Mouse (Mus musculus) monocyte, adult 2 months (primary cell): Measurements from ENCODE around the gene D5Ertd579e.

Experiments used
- DNase-seq, 2 experiments: peaks; one replicate each; pipeline ENCODE4 v3.0.0; 2022; ENCODE audit warnings: low spot score in 2 of 2, low read depth in 1 of 2

D5Ertd579e gene

DNA sequence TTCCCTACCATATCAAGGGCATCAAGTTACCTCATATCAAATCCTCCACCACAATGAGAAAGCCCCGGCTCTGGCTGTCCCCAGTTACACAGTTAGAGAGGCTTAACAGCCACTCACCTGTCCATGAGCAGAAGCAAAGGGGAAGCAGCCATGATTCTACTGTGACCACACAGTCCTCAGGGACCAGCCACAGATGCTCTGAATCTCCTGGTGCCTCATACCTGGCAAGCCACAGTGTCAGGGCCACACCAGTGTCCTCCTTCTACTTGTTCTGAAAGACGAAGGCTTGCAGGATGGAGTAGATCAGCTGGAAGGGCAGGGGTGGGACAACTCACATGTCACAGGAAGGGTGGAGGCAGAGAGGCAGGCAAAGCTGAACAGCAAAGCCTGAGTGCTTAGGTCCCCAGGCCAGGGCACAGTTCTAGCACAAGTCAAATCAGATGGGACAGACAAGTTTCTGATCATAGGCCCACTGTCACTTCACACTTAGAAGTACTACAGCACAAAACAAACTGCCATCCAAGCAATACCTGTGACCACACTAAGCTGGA is 142.7 kb downstream of the D5Ertd579e start:
- no peak for DNase-seq

DNA sequence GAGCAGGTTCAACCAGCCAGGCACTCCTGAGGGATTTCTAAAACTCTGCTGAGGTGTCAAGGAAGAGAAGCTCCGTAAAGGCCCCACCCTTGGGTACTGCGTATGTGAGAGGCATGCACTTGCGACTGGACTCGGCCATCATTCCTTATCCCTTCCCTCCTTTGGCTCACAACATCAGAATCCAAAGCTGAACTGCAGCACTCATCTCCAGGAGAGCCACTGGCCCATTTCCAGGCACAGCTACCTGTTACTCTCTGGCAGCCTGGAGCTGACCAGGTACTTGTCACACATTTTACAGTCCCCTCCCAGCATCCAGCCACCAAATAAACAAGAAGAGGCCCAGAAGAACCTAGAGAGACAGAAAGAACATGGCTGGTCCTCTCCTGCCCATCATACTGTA is 143.4 kb downstream of the D5Ertd579e start:
- DNase-seq: no peak
